Mouse (Mus musculus) forebrain, embryonic 14.5 days (tissue): ENCODE data around the gene Olfr270. TPM values are rescaled to one million over a fixed set of nuclear protein-coding genes. Genes with fewer than 3 reads are reported as not detected.

Experiments
- ATAC-seq: fragments of 200-750 bp; cut with Nextera tagmentation; 2 replicates; pipeline ENCODE4 v1.8.0; 2017; ENCODE audit warnings: mild to moderate bottlenecking, moderate library complexity
- DNase-seq: peaks from one replicate; pipeline ENCODE4 v3.0.0-alpha.2; 2015; ENCODE audit warnings: low spot score
- H3K27ac ChIP-seq: fragments of 300-500 bp; sonication (generic); 2 replicates; pipeline ENCODE4 v1.5.1; 2014; ENCODE audit warnings: low read depth, mild to moderate bottlenecking, control low read depth, low read length, moderate library complexity
- H3K27me3 ChIP-seq: fragments of 300-500 bp; sonication (generic); replicated peaks from 2 replicates; pipeline ENCODE4 v1.6.1; 2014; ENCODE audit warnings: low read length, control low read depth, mixed read lengths; ENCODE audit not compliant: control insufficient read depth, insufficient read depth
- H3K36me3 ChIP-seq: fragments of 300-500 bp; sonication (generic); 2 replicates; pipeline ENCODE4 v1.6.1; 2014; ENCODE audit warnings: low read length, control low read depth; ENCODE audit not compliant: control insufficient read depth, insufficient read depth
- H3K4me1 ChIP-seq: fragments of 300-500 bp; sonication (generic); 2 replicates; pipeline ENCODE4 v1.6.1; 2014; ENCODE audit warnings: antibody characterized with exemption, low read length, control low read depth; ENCODE audit not compliant: control insufficient read depth, insufficient read depth
- H3K4me2 ChIP-seq: fragments of 300-500 bp; sonication (generic); 2 replicates; pipeline ENCODE4 v1.6.1; 2014; ENCODE audit warnings: mild to moderate bottlenecking, control low read depth, low read length
- H3K4me3 ChIP-seq: fragments of 300-500 bp; sonication (generic); 2 replicates; pipeline ENCODE4 v1.5.1; 2014; ENCODE audit warnings: low read depth, low read length, control low read depth
- H3K9ac ChIP-seq: fragments of 300-500 bp; sonication (generic); 2 replicates; pipeline ENCODE4 v1.6.1; 2014; ENCODE audit warnings: mild to moderate bottlenecking, low read length, control low read depth, moderate library complexity
- H3K9me3 ChIP-seq: fragments of 300-500 bp; sonication (generic); replicated peaks from 2 replicates; pipeline ENCODE4 v1.6.1; 2016; ENCODE audit warnings: low read length, control low read depth, mixed read lengths; ENCODE audit not compliant: control insufficient read depth
- WGBS: fragments of 180-500 bp; shearing (Covaris S2); extraction: QIAGEN DNeasy Blood & Tissue Kit; methylation state at CpG from one replicate; pipeline ENCODE4 v1.1.7; 2014; 5-methylcytosine and 5-hydroxymethylcytosine counted together
- polyA plus RNA-seq: library from polyadenylated mRNA; unstranded; fragments of >200 nt; fragmentation: Nextera tagmentation; extraction: Ambion mirVana; gene quantifications from 2 replicates; pipeline ENCODE4 v1.2.1, GENCODE M21; 2014

Gene Olfr270
- not detected in 2 replicates for polyA plus RNA-seq

- ATAC-seq (no peak), DNase-seq (no peak)
- Histone ChIP-seq H3K27ac (no peak within 1 kb of the TSS), H3K27me3 (no peaks in the 10 kb centered on the region), H3K4me2 (no peak within 1 kb of the TSS), H3K4me3 (no peak within 1 kb of the TSS), H3K9me3 (no peaks in the 10 kb centered on the region), H3K36me3 (no peaks in the 10 kb centered on the region), H3K4me1 (no peaks in the 10 kb centered on the region), H3K9ac (no peak within 1 kb of the TSS)
Measured at GRCm38 (mm10) chr4:52964247-52964646, at the start of gene Olfr270. Gene Olfr270 (plus strand): TSS chr4:52964547.

GRCm38 (mm10) chr4:52916659-52917310, 47.6 kb upstream of the Olfr270 start:
- no peak overlapping the region for H3K27ac ChIP-seq
- no peaks in the 10 kb centered on the region for H3K27me3 ChIP-seq
- no peak for DNase-seq
- H3K9me3 ChIP-seq, result no peaks in the 10 kb centered on the region
- H3K36me3 ChIP-seq, result no peaks in the 10 kb centered on the region
- ATAC-seq, result no peak
- H3K4me2 ChIP-seq, result no peak overlapping the region
- no peak overlapping the region for H3K4me3 ChIP-seq
- H3K9ac ChIP-seq, result no peak overlapping the region
- 81% methylated on average over 6 of the region's 6 CpGs for WGBS
- no peaks in the 10 kb centered on the region for H3K4me1 ChIP-seq

- Histone ChIP-seq H3K27ac (no peak overlapping the region), H3K9ac (no peak overlapping the region), H3K36me3 (no peaks in the 10 kb centered on the region), H3K4me2 (no peak overlapping the region), H3K4me1 (no peaks in the 10 kb centered on the region), H3K4me3 (no peak overlapping the region), H3K9me3 (no peaks in the 10 kb centered on the region), H3K27me3 (no peaks in the 10 kb centered on the region)
- 85% methylated on average over 2 of the region's 2 CpGs for WGBS
- DNase-seq (no peak), ATAC-seq (no peak)
Measured at GRCm38 (mm10) chr4:52917311-52917688, 47.0 kb upstream of the Olfr270 start.

- no peak for DNase-seq
- Histone ChIP-seq H3K4me3 (no peak within 1 kb of the TSS), H3K27me3 (no peaks in the 10 kb centered on the region), H3K36me3 (no peaks in the 10 kb centered on the region), H3K27ac (no peak within 1 kb of the TSS), H3K4me1 (no peaks in the 10 kb centered on the region), H3K4me2 (no peak within 1 kb of the TSS), H3K9ac (no peak within 1 kb of the TSS), H3K9me3 (no peaks in the 10 kb centered on the region)
- WGBS, result 87% methylated on average over 2 of the region's 2 CpGs
- ATAC-seq, result no peak
Measured at GRCm38 (mm10) chr4:52919078-52919477, 45.3 kb upstream of the Olfr270 start, which contains the start of gene Olfr272. Gene Olfr272 (minus strand): TSS chr4:52919178.

- no peaks in the 10 kb centered on the region for H3K27me3 ChIP-seq
- H3K9me3 ChIP-seq, result no peaks in the 10 kb centered on the region
- H3K9ac ChIP-seq, result no peak overlapping the region
- no peak overlapping the region for H3K27ac ChIP-seq
- WGBS, result 94% methylated on average over 4 of the region's 4 CpGs
- no peak overlapping the region for H3K4me2 ChIP-seq
- H3K4me1 ChIP-seq, result no peaks in the 10 kb centered on the region
- H3K4me3 ChIP-seq, result no peak overlapping the region
- DNase-seq (no peak), ATAC-seq (no peak)
- H3K36me3 ChIP-seq, result no peaks in the 10 kb centered on the region
Measured at GRCm38 (mm10) chr4:52930480-52930879, 33.9 kb upstream of the Olfr270 start.

GRCm38 (mm10) chr4:52946665-52947064, 17.7 kb upstream of the Olfr270 start:
- H3K9ac ChIP-seq, result no peak overlapping the region
- H3K36me3 ChIP-seq, result no peaks in the 10 kb centered on the region
- no peaks in the 10 kb centered on the region for H3K4me1 ChIP-seq
- H3K27ac ChIP-seq, result no peak overlapping the region
- DNase-seq (no peak), ATAC-seq (no peak)
- H3K4me3 ChIP-seq, result no peak overlapping the region
- H3K27me3 ChIP-seq, result no peaks in the 10 kb centered on the region
- H3K9me3 ChIP-seq, result no peaks in the 10 kb centered on the region
- H3K4me2 ChIP-seq, result no peak overlapping the region

GRCm38 (mm10) chr4:52949005-52949404, 15.3 kb upstream of the Olfr270 start:
- Histone ChIP-seq H3K4me1 (no peaks in the 10 kb centered on the region), H3K9me3 (no peaks in the 10 kb centered on the region), H3K27ac (no peak overlapping the region), H3K36me3 (no peaks in the 10 kb centered on the region), H3K4me2 (no peak overlapping the region), H3K9ac (no peak overlapping the region), H3K4me3 (no peak overlapping the region), H3K27me3 (no peaks in the 10 kb centered on the region)
- ATAC-seq, result no peak
- WGBS, result 79% methylated on average over 2 of the region's 2 CpGs
- no peak for DNase-seq

- Histone ChIP-seq H3K27me3 (no peaks in the 10 kb centered on the region), H3K9ac (no peak overlapping the region), H3K9me3 (no peaks in the 10 kb centered on the region), H3K4me1 (no peaks in the 10 kb centered on the region), H3K27ac (no peak overlapping the region), H3K4me3 (no peak overlapping the region), H3K4me2 (no peak overlapping the region), H3K36me3 (no peaks in the 10 kb centered on the region)
- DNase-seq (peak; percentile 81), ATAC-seq (peak; percentile 74; the same call in 1 of the 2 replicates)
- WGBS, result 29% methylated on average over 4 of the region's 4 CpGs
Measured at GRCm38 (mm10) chr4:52958693-52959092, 5.7 kb upstream of the Olfr270 start.

GRCm38 (mm10) chr4:52985216-52985615, 20.9 kb downstream of the Olfr270 start:
- DNase-seq, result peak; percentile 55

More at GRCm38 (mm10) chr4:52985216-52985615, 20.9 kb downstream of the Olfr270 start:
- Histone ChIP-seq H3K4me2 (no peak overlapping the region), H3K9me3 (no peaks in the 10 kb centered on the region), H3K4me3 (no peak overlapping the region), H3K27ac (no peak overlapping the region), H3K36me3 (no peaks in the 10 kb centered on the region), H3K9ac (no peak overlapping the region), H3K4me1 (no peaks in the 10 kb centered on the region), H3K27me3 (no peaks in the 10 kb centered on the region)
- peak; percentile 44; the same call in 1 of the 2 replicates for ATAC-seq
- 76% methylated on average over 2 of the region's 2 CpGs for WGBS
